Mouse (Mus musculus) testis, postnatal 10 days (tissue): ENCODE results near the gene Trank1.
A peak's percentile ranks its signal among the peaks of the same experiment; 100 is the strongest.

Experiments
- DNase-seq: peaks from one replicate; pipeline ENCODE4 v3.0.0; 2021; ENCODE audit warnings: low spot score

Gene Trank1

DNA sequence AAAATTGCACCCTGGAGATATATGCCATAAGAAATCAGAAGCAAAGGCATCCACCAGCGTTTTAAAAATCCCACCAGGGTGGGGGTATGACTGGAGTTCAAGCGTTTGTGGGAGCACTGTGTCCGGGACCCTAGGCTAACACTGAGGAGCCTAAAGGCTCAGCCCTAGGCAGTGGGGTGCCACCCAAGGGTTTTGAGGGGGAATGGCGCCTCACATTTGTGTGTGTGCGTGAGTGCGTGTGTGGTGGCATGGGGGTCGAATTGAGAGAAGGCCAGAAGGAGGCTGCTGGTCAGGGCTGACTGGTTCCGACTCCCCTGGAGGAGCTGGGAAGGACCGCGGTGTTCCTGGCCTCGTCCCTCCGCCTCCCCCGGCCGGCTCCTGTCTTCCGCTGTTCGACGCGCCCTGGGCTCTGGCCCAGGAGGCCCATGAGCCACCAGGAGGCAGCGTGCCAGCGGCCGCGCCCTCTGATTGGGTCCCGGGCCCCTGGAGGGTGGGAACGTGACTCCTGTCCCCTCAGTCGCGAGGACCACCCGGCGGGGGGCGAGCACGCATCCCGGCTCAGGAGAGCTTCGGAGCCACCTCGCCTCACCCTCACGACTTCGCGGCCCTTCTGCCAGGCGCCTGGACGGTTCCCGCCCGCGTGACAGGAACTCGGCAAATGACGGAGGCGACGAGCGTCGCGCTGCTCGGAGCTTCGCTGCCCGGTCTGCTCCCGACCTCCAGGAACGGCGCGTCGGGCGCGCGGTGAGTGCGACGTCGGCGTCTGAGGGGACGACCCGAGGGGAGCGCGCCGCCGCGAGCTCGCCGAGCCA, at the start of gene Trank1:
Gene Trank1, plus strand, starts transcription at position 709 of the 812 bp plus-strand sequence.
- peak; percentile 91 for DNase-seq

DNA sequence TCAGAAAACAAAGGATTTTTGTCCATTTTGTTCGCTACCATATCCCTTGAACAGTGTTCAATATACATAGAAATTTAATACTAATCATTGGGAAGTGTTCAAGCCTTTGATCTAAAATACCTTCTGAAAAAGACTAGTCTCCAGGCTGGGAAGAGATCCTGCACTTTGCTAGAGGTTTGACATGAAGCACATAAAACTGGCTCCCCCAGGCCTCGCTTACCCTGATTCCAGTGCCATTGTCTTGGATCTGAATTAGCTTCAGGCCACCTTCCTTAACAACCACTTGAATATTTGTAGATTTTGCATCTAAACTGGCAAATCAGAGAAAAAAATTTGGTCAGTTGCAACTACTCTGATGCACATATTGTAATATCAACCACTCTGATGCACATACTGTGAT, 43.5 kb upstream of the Trank1 start:
- no peak for DNase-seq

DNA sequence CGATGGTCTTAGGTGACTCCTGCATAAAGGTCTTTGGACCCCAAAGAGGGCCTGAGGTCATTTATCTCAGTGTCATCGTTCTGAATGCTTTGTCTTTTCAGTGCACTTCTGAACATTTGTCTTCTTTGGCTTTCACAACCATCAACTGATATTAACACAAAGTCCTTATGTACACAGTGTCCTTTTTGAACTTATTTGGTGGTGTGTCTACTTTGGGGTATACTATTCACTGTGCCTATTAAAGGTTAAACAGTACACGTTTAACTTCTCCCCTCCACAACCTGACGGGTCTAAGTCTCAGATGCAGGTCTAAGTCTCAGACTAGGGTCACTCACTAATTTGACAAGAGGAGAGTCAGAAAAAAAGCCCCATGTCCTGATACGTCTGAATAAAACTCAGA, 40.9 kb upstream of the Trank1 start:
- DNase-seq: no peak

DNA sequence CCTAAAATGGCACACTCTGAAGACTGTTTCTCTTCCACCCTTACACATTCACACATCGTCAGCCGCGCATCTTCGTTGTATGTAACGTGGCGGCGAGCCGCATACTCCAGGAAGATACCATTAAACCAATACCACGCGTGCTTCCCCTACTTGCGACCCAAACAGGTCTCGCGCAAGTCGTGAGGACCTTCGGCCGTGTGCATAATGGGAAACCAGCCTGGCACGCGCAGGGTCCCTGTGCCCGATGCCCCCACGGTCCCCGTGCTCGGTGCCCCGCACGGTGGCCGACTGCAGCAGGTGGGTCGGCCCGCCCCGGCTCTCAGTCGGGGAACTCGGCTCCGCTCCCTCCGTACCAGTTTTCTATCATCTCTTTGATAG, 40.5 kb upstream of the Trank1 start:
- no peak for DNase-seq

DNA sequence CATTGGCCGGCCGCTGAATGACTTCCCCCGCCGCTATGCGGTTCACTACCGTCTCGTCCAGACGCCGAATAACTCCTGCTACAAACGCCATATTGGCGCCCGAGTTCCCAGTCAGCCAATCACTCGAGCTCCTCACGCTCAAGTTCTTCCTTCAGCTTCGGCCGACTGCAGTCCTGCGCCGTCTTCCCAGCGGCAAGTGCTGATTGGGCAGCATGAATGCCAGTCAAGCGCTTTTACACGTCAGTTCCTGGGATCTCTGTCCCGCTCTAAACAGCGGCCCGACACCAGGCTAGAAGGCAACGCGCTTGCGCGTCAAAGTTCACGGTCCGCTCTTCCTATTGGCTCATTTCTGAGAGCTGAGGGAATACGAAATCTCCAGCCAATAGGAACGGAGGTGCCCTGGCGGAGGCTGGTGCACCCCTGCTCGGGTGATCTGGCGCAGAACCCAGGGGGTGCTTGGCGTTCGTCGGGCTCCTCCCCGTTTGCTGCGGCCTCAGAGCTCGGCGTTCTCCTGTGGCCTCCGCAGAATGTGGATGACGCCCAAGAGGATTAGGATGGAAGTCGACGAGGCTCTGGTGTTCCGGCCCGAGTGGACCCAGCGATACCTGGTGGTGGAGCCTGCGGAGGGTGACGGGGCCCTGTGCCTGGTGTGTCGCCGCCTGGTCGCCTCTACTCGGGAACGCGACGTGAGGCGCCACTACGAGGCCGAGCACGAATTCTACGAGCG, 39.9 kb upstream of the Trank1 start, which contains the start of the genes Mlh1 and Epm2aip1:
Gene Mlh1, minus strand, starts transcription at position 358 of the 727 bp plus-strand sequence.
Gene Epm2aip1, plus strand, starts transcription at position 496 of the 727 bp plus-strand sequence.
- peak; percentile 99 for DNase-seq

DNA sequence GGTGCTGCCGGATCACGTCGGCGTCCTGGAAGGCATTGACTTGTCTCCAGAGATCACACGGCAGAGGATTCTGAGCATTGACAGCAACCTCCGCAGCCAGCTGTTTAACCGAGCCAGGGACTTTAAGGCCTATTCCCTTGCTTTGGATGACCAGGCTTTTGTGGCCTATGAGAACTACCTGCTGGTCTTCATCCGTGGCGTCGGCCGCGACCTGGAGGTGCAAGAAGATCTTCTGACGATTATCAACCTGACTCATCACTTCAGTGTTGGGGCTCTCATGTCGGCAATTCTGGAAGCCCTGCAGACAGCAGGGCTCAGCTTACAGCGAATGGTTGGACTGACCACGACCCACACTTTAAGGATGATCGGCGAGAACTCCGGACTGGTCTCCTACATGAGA, 39.2 kb upstream of the Trank1 start:
- DNase-seq: no peak

DNA sequence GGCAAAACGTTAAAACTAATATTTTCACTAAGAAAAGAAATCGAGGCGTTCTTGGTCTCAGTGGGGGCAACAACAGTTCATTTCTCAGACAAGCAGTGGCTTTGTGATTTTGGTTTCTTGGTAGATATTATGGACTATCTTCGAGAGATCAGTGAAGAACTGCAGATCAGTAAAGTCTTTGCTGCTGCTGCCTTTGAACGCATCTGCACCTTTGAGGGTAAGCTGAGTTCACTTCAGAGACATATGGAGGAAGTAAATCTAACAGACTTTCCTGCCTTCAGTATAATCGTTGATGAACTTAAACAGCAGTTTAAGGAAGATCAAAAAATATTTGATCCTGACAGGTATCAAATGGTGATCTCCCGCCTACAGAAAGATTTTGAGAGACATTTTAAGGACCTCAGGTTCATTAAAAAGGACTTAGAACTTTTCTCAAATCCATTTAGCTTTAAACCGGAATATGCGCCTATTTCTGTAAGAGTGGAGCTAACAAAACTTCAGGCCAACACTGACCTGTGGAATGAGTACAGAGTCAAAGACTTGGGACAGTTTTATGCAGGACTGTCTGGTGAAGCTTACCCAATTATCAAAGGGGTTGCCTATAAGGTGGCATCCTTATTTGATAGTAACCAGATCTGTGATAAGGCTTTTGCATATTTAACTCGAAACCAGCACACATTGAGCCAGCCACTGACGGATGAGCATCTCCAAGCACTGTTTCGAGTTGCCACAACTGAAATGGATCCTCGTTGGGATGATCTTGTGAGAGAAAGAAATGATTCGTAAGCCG, 38.3 kb upstream of the Trank1 start:
- DNase-seq: no peak

DNA sequence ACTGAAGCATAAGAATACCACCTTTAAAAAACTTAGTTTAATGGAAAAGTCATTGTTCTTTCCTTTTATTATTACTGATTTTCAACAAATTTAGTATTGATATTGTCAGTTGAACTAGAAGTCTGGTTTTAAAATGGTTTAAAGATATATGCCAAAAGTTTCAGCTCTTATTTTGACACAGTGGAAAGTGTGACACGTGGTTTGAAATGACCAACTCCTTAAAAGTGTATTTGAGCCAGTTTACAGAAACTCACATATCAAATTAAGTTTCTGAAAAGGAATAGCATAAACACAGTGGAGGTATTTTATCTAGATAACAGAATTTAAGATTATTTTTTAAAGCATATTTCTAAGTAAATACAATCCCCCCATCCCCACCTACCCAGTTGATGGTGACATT, 37.6 kb upstream of the Trank1 start:
- DNase-seq: no peak

DNA sequence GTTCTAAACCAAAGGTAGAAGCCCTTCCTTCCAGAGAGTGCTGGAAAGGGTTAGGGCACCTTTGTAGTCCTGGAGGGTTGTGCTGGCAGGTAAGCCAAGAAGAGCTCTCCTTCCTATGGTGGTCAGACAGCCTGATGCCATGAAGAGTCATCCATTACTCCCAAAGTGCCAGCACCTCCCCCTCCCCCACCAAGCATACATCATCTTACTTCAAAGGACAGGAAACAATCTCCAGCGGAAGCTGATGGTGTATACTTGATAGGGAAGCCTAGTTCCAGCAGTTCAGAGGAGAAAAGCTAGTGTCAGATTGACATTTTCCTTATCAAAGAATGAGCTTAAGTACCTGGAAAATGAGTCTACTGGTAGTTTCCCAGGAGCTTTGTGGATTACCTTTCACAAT, 36.4 kb upstream of the Trank1 start:
- DNase-seq: no peak

DNA sequence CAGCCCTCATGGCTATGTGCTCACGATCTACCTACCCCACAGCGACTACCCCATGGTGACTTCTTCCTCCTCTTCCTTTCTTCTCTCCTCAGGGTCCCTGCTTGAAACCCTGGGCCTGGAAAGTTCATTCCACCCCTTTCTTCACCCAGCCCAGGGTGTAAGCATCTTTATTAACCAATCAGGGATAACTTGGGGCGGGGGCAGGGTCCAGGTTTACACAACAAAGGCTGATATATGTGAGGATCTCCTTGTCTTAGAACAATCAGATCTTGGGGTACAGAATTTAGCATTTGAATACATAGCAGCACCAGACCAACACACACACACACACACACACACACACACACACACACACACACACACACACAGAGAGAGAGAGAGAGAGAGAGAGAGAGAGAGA, 26.5 kb upstream of the Trank1 start:
- DNase-seq: no peak

DNA sequence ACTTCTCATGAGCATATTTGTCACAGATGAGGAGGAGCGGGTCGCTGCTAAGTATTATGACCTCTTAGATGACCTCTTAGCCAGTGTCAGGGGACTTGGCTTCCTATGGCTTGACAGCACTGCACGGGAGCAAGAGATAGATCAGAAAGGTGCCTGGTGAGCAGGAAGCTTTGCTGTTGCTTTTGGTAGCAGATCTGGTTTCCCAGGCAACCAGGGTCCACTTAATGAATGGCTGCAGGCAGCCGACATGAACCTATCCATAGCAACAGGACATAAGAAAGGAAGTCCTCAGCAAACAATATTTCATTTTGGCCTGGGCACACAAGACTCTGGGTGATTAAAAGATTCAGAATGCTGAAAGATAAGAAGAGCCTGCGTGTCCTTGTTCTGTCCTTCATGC, 25.9 kb upstream of the Trank1 start:
- no peak for DNase-seq

DNA sequence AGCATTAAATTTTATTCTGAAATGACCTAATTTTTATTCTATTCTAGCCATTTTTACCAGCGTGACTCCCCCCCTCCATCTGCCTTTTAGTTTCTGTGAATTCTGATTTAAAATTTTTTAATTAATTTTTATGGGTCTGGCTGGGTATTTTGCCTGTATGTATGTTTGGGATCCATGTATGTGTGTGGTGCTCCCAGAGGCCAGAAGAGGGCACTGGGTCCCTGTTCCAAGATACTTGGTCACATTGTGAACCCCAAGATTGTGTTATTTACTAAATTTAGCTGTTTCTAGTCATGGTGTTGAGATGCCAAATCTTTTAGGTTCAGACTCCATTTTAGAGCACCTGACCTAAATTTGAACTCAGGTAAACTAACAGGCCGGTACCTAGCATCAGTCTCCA, 25.1 kb upstream of the Trank1 start:
- DNase-seq: no peak

DNA sequence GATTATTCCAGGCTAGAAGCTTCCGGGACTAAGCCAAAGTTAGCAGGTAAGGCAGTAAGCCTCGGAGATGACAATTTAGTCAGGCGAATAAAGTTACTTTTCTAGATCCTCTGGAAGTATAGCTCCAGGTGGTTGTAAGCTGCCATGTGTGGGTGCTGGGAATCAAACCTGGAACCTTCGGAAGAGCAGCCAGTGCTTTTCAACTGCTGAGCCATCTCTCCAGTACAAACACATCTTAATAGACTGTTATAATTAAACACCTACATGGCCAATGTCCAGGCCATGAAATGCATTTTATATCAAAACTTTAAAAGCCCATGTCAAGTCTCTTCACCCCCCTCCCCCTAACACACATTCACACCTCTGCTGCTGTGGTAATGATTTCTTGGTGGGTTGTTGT, 23.6 kb upstream of the Trank1 start:
- no peak for DNase-seq

DNA sequence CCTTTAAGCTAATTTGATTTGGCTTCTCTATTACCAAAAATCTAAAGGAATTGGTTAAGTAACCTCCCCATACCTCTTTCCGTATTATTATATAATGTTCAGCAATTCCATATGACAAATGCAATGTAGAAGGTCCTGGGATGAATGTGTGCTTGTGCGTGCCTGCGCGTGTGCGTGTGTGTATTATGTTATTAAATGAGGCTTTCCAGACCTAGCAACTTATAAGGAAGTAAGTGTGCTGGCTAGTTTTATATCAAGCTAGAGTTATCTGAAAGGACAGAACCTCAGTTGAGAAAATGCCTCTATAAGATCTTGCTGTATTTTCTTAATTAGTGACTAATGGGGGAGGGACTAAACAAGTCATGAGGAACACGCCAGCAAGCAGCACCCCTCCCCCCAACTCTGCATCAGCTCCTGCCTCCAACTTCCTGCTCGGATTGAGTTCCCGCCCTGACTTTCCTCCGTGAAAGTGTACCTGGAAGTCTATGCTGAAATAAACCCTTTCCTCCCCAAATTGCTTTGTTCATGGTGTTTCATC, 22.2 kb upstream of the Trank1 start:
- DNase-seq: no peak

DNA sequence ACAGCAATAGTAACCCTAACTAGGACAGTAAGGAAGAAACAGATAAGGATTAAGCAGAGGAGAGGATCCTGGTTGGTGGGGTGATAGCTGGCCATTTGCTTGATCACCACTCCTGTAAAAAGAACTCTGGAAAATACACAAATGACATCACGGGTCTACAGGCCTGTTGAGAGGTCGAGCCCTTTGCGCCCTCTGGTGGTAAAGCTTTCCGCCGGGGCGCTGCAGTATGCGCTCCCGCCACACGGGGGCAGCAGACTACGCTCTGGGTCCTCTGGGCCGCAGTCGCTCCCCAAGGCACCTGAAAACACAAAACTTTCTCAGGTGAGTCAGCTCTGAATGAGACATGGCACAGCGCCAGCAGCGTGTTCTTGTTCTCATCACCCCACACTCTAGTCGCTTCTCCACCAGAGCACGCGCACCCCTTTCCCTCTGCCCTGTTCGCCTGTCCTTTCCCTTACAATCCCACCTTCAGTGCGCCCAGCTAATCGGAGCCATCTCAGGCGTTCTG, 21.7 kb upstream of the Trank1 start:
- DNase-seq: peak; percentile 92

DNA sequence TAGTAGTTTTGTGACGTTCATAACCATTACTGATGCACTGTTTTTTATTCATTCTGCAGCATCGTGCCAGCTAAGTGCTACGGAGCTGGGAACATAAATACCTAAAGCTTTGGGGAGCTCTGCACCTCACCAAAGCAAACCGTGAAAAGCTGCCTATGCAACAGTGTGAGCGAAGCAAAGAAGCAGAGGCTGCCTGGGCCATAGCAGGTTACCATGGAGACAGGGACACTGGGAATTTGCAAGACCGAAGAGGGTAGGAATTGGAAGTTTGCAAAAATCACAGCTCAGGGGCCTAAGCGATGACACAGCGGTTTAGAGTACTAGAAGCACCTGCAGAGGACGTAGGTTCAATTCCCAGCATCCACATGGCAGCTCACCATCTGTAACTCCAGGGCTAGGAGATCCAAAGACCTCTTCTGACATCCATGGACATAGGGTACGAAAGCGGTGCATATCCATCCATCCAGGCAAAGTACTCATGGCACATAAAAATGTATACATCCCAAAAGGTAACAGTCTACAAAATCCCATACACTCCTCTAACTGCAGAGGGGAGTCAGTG, 20.9 kb upstream of the Trank1 start:
- no peak for DNase-seq

DNA sequence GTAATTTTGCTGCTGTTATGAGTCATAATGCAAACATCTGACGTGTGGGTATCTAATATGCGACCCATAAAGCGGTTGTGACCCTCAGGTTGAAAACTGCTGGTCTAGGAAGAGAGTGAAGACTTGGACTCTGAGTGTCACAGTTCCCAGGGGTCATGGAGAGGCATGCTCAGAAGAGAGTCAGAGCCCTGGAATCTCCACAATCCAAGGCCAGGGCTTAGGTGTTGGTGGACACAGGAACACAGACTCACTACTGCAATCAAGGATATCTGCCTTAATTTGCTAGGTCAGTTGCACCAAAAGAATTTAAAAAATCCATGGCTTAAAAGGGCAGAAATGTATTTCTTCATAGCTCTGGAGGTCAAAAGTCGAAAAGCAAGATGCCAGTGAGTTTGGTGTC, 18.3 kb upstream of the Trank1 start:
- no peak for DNase-seq

DNA sequence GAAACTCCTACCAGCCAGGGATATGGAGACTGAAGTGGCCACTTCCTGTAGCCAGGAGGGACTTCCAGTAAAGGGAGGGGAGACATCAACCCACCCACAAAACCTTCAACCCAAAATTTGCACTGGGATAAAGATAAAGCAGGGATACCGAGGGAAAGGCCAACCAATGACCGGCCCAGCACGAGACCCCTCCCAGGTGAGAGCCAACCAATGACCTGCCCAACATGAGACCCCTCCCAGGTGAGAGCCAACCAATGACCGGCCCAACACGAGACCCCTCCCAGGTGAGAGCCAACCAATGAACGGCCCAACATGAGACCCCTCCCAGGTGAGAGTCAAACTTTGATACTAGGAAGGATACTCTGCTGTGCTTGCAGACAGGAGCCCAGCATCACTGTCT, 16.6 kb upstream of the Trank1 start:
- no peak for DNase-seq

DNA sequence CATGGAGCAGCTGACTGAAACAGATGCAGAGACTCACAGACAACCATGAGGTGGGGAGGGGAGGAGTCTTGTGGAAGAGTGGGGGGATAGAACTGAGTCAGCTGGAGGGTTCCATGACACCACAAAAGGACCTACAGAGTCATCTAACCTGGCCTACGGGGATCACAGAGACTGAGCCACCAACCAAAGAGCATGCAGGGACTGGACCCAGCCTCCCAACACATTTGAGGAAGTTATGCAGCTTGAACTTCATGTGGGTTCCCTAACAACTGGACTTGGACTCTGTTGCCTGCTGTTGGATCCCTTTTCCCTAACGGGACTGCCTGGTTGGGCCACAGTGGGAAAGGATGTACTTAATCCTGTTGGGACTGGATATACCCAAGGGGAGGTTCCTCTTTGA, 16.2 kb upstream of the Trank1 start:
- DNase-seq: no peak

DNA sequence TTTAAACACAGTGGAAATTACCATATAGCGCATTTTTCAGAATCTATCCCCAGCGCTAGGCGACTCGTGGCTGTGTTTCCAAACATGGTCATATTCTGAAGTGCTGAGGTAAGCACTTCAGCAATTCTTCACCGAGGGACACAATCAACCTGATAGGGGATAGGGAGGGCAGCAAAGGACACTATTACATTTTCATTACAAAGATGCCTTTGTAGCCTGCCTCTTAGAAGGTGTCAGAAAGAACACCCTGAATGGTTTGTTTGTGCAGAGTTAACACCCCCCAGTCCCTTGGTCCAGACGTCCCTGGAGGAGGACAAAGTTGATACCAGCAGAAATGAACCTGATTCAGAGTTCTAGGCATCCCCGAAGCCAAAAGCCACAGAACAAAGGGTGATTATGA, 15.1 kb upstream of the Trank1 start:
- no peak for DNase-seq

DNA sequence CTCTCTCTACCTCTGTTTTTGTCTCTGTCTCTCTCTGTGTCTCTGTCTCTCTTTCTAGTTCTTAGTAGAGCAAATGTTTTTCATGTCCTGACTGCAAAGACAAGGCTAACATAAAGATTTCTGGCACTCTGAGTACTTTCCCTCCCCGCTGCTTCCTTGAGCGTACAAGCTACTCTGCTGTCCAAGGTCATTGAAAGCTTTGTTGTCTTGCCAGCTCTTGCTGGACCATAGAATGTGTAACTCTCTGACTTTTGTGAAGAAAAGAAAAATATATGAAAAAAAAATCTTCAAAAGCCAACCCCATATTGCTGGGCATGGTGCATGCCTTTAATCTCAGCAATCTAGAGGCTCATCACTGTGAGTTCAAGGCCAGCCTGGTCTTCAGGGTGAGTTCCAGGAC, 12.9 kb upstream of the Trank1 start:
- no peak for DNase-seq
